Mouse (Mus musculus): ENCODE data around the gene Fam129a. TPM values are rescaled to one million over a fixed set of nuclear protein-coding genes. Genes with fewer than 3 reads are reported as not detected.
"Not testable (repeated sequence)": the region's sequence is repeated elsewhere in the genome, so short reads cannot be mapped to it uniquely, and the experiment has no call there.

Gene Fam129a
- total RNA-seq, 1 experiment, result 7.5 TPM

- TF ChIP-seq CHD2 (IDR thresholded peaks at IDR 0.05; ENCODE audit: low read depth, low read length) (no peak), ZNF384 (IDR thresholded peaks at IDR 0.05; ENCODE audit: low read depth, low read length) (no peak), HCFC1 (IDR thresholded peaks at IDR 0.05; ENCODE audit: borderline replicate concordance, insufficient read depth, low read length) (no peak), MAFK (IDR thresholded peaks at IDR 0.05; ENCODE audit: insufficient read depth, low read depth, low read length) (no peak), ZC3H11A (IDR thresholded peaks at IDR 0.05; ENCODE audit: borderline replicate concordance, low read depth, low read length) (no peak)
- Histone ChIP-seq H3K27ac (ENCODE audit: insufficient read depth, low read depth, low read length, poor library complexity, severe bottlenecking) (no peak overlapping the region), H3K4me1 (ENCODE audit: control insufficient read depth in 2 of 2, insufficient read depth in 2 of 2, low read length in 2 of 2, poor library complexity in 1 of 2) (peaks cover 0 to 7% of the 10 kb centered on the region in 2 experiments; a peak in 2 of 4 replicates), H3K9ac (ENCODE audit: insufficient read depth, low read depth, low read length, poor library complexity, severe bottlenecking) (no peak overlapping the region), H3K9me3 (ENCODE audit: control insufficient read depth, insufficient read depth, low read depth, low read length) (no peaks in the 10 kb centered on the region), H3K4me3 (ENCODE audit: insufficient read depth in 1 of 2, low read depth in 1 of 2, low read length in 2 of 2, poor library complexity in 1 of 2, severe bottlenecking in 1 of 2) (no peak overlapping the region), H3K36me3 (ENCODE audit: control insufficient read depth, insufficient read depth, low read length, poor library complexity, severe bottlenecking) (no peaks in the 10 kb centered on the region)
- in situ Hi-C loops (cut with MboI; ENCODE audit: low sequenced_read_pairs in 2 of 2, unreplicated experiment in 2 of 2), result no loop called here
- no peak for DNase-seq (ENCODE audit: low read depth, low spot score)
These were observed 170.2 kb downstream of the Fam129a start for GRCm38 (mm10) chr1:151741199-151741621.

- H3K4me1 ChIP-seq (ENCODE audit: control insufficient read depth in 2 of 2, insufficient read depth in 2 of 2, low read length in 2 of 2, poor library complexity in 1 of 2); DNase-seq (ENCODE audit: low read depth, low spot score); H3K36me3 ChIP-seq (ENCODE audit: control insufficient read depth, insufficient read depth, low read length, poor library complexity, severe bottlenecking); H3K9me3 ChIP-seq (ENCODE audit: control insufficient read depth, insufficient read depth, low read depth, low read length); in situ Hi-C loops (cut with MboI; ENCODE audit: low sequenced_read_pairs in 2 of 2, unreplicated experiment in 2 of 2); H3K4me3 ChIP-seq (ENCODE audit: insufficient read depth in 1 of 2, low read depth in 1 of 2, low read length in 2 of 2, poor library complexity in 1 of 2, severe bottlenecking in 1 of 2); H3K9ac ChIP-seq (ENCODE audit: insufficient read depth, low read depth, low read length, poor library complexity, severe bottlenecking); H3K27ac ChIP-seq (ENCODE audit: insufficient read depth, low read depth, low read length, poor library complexity, severe bottlenecking): not testable (repeated sequence)
These were observed 178.9 kb downstream of the Fam129a start for GRCm38 (mm10) chr1:151749894-151750293.

- Histone ChIP-seq H3K4me3 (ENCODE audit: insufficient read depth in 1 of 2, low read depth in 1 of 2, low read length in 2 of 2, poor library complexity in 1 of 2, severe bottlenecking in 1 of 2) (no peak overlapping the region), H3K9ac (ENCODE audit: insufficient read depth, low read depth, low read length, poor library complexity, severe bottlenecking) (no peak overlapping the region), H3K9me3 (ENCODE audit: control insufficient read depth, insufficient read depth, low read depth, low read length) (no peaks in the 10 kb centered on the region), H3K36me3 (ENCODE audit: control insufficient read depth, insufficient read depth, low read length, poor library complexity, severe bottlenecking) (no peaks in the 10 kb centered on the region), H3K4me1 (ENCODE audit: control insufficient read depth in 2 of 2, insufficient read depth in 2 of 2, low read length in 2 of 2, poor library complexity in 1 of 2) (0 out of 4 replicates have a peak, but pooled peaks cover 0 to 3% of the 10 kb centered on the region in 2 experiments), H3K27ac (ENCODE audit: insufficient read depth, low read depth, low read length, poor library complexity, severe bottlenecking) (no peak overlapping the region)
- in situ Hi-C loops (cut with MboI; ENCODE audit: low sequenced_read_pairs in 2 of 2, unreplicated experiment in 2 of 2), result no loop called here
- DNase-seq (ENCODE audit: low read depth, low spot score), result no peak
- TF ChIP-seq ZNF384 (IDR thresholded peaks at IDR 0.05; ENCODE audit: low read depth, low read length) (no peak), HCFC1 (IDR thresholded peaks at IDR 0.05; ENCODE audit: borderline replicate concordance, insufficient read depth, low read length) (no peak), CHD2 (IDR thresholded peaks at IDR 0.05; ENCODE audit: low read depth, low read length) (no peak), ZC3H11A (IDR thresholded peaks at IDR 0.05; ENCODE audit: borderline replicate concordance, low read depth, low read length) (no peak), MAFK (IDR thresholded peaks at IDR 0.05; ENCODE audit: insufficient read depth, low read depth, low read length) (no peak)
These were observed 182.0 kb downstream of the Fam129a start for GRCm38 (mm10) chr1:151752946-151753345.

- in situ Hi-C loops (cut with MboI; ENCODE audit: low sequenced_read_pairs in 2 of 2, unreplicated experiment in 2 of 2), result no loop called here
- Histone ChIP-seq H3K9ac (ENCODE audit: insufficient read depth, low read depth, low read length, poor library complexity, severe bottlenecking) (no peak overlapping the region), H3K9me3 (ENCODE audit: control insufficient read depth, insufficient read depth, low read depth, low read length) (no peaks in the 10 kb centered on the region), H3K4me3 (ENCODE audit: insufficient read depth in 1 of 2, low read depth in 1 of 2, low read length in 2 of 2, poor library complexity in 1 of 2, severe bottlenecking in 1 of 2) (no peak overlapping the region), H3K36me3 (ENCODE audit: control insufficient read depth, insufficient read depth, low read length, poor library complexity, severe bottlenecking) (no peaks in the 10 kb centered on the region), H3K27ac (ENCODE audit: insufficient read depth, low read depth, low read length, poor library complexity, severe bottlenecking) (no peak overlapping the region), H3K4me1 (ENCODE audit: control insufficient read depth in 2 of 2, insufficient read depth in 2 of 2, low read length in 2 of 2, poor library complexity in 1 of 2) (0 out of 4 replicates have a peak, but pooled peaks cover 0 to 3% of the 10 kb centered on the region in 2 experiments)
- DNase-seq (ENCODE audit: low read depth, low spot score), result no peak
- no peak for TF ChIP-seq CHD2 (IDR thresholded peaks at IDR 0.05; ENCODE audit: low read depth, low read length)
- TF ChIP-seq ZNF384 (IDR thresholded peaks at IDR 0.05; ENCODE audit: low read depth, low read length), result no peak
These were observed 182.5 kb downstream of the Fam129a start for GRCm38 (mm10) chr1:151753374-151753929.

GRCm38 (mm10) chr1:151754028-151754489 lies 183.1 kb downstream of the Fam129a start:
- no peaks in the 10 kb centered on the region for H3K9me3 ChIP-seq (ENCODE audit: control insufficient read depth, insufficient read depth, low read depth, low read length)
- H3K27ac ChIP-seq (ENCODE audit: insufficient read depth, low read depth, low read length, poor library complexity, severe bottlenecking), result no peak overlapping the region
- H3K4me1 ChIP-seq (ENCODE audit: control insufficient read depth in 2 of 2, insufficient read depth in 2 of 2, low read length in 2 of 2, poor library complexity in 1 of 2), result 0 out of 4 replicates have a peak, but pooled peaks cover 0 to 3% of the 10 kb centered on the region in 2 experiments
- peak overlapping the region in 1 of 2 experiments; percentile 93; a peak in 3 of 4 replicates for H3K4me3 ChIP-seq (ENCODE audit: insufficient read depth in 1 of 2, low read depth in 1 of 2, low read length in 2 of 2, poor library complexity in 1 of 2, severe bottlenecking in 1 of 2)
- H3K36me3 ChIP-seq (ENCODE audit: control insufficient read depth, insufficient read depth, low read length, poor library complexity, severe bottlenecking), result no peaks in the 10 kb centered on the region
- TF ChIP-seq HCFC1 (IDR thresholded peaks at IDR 0.05; ENCODE audit: borderline replicate concordance, insufficient read depth, low read length) (no peak), CHD2 (IDR thresholded peaks at IDR 0.05; ENCODE audit: low read depth, low read length) (no peak), ZC3H11A (IDR thresholded peaks at IDR 0.05; ENCODE audit: borderline replicate concordance, low read depth, low read length) (no peak), MAFK (IDR thresholded peaks at IDR 0.05; ENCODE audit: insufficient read depth, low read depth, low read length) (no peak)
- H3K9ac ChIP-seq (ENCODE audit: insufficient read depth, low read depth, low read length, poor library complexity, severe bottlenecking), result no peak overlapping the region; the same call in 1 of the 2 replicates
- in situ Hi-C loops (cut with MboI; ENCODE audit: low sequenced_read_pairs in 2 of 2, unreplicated experiment in 2 of 2), result no loop called here
- no peak for DNase-seq (ENCODE audit: low read depth, low spot score)
